Mouse (Mus musculus) embryonic facial prominence, embryonic 15.5 days (tissue): ENCODE results near the gene Auh. TPM values are rescaled to one million over a fixed set of nuclear protein-coding genes. Genes with fewer than 3 reads are reported as not detected.

Source experiments
- ATAC-seq: fragments of 200-750 bp; cut with Nextera tagmentation; 2 replicates; pipeline ENCODE4 v1.8.0; 2017; ENCODE audit warnings: low read depth, moderate TSS enrichment; ENCODE audit not compliant: insufficient number of reproducible peaks, low FRiP score, low TSS enrichment
- H3K27ac ChIP-seq: fragments of 300-500 bp; sonication (generic); replicated peaks from 2 replicates; pipeline ENCODE4 v1.5.1; 2015; ENCODE audit warnings: mild to moderate bottlenecking, inconsistent platforms
- H3K27me3 ChIP-seq: fragments of 300-500 bp; sonication (generic); 2 replicates; pipeline ENCODE4 v1.6.1; 2015; ENCODE audit warnings: inconsistent platforms
- H3K36me3 ChIP-seq: fragments of 300-500 bp; sonication (generic); 2 replicates; pipeline ENCODE4 v1.6.1; 2015; ENCODE audit warnings: mild to moderate bottlenecking, inconsistent platforms
- H3K4me1 ChIP-seq: fragments of 300-500 bp; sonication (generic); 2 replicates; pipeline ENCODE4 v1.6.1; 2015; ENCODE audit warnings: inconsistent platforms
- H3K4me2 ChIP-seq: fragments of 300-500 bp; sonication (generic); replicated peaks from 2 replicates; pipeline ENCODE4 v1.6.1; 2015; ENCODE audit warnings: mild to moderate bottlenecking, inconsistent platforms
- H3K4me3 ChIP-seq: fragments of 300-500 bp; sonication (generic); replicated peaks from 2 replicates; pipeline ENCODE4 v1.5.1; 2015; ENCODE audit warnings: mild to moderate bottlenecking, inconsistent platforms
- H3K9ac ChIP-seq: fragments of 300-500 bp; sonication (generic); 2 replicates; pipeline ENCODE4 v1.6.1; 2015; ENCODE audit warnings: inconsistent platforms
- H3K9me3 ChIP-seq: fragments of 300-500 bp; sonication (generic); replicated peaks from 2 replicates; pipeline ENCODE4 v1.6.1; 2016; ENCODE audit warnings: inconsistent platforms
- WGBS: fragments of 180-500 bp; shearing (Covaris S2); methylation state at CpG from one replicate; pipeline ENCODE4 v1.1.7; 2015; 5-methylcytosine and 5-hydroxymethylcytosine counted together
- polyA plus RNA-seq: library from polyadenylated mRNA; unstranded; fragments of >200 nt; fragmentation: Nextera tagmentation; extraction: Ambion mirVana; gene quantifications from 2 replicates; pipeline ENCODE4 v1.2.1, GENCODE M21; 2015

Auh gene
- polyA plus RNA-seq, result 46.5 and 48.2 TPM in 2 replicates

DNA sequence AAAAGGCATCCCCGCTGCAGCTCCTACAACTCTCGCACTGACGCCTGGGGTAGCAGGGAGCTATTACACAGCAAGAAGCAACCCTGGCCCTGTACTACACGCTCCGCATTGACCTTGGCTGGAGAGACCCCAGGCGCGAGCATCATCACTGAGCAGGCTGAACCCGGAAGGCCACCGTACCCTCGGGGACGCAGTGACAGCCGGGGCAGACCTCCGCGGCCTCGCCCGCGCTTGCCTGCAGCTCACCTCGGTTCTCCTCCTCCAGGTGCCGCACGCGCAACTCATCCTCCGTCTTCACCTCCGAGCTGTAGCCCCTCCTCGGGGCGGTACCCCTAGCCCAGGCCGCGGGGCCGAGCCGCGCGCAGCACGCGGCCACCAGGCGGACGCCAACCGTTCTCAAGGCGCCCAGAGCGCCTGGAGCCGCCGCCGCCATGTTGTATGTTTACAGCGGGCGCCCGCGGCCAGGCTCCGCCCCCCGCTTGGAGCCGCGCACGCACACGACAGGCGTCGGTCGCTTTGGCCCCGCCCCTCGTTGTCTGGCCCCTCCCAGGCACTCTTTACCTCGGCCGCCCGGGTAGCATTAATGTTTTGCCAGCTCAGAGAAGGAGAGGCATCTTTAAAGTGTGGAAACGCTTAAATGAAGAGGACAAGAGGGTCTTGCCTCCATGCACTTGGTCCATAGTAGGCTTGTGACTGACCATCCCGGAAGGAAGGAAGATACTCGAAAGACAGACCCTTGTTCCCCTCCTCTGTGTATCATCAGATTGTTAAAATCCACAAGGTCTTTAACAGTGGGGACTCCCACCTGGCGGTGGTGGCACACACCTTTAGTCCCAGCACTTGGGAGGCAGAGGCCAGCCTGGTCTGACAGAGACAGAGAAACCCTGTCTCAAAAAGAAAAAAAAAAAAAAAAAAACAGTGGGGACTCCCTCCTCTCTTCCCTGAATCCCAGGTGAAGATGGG is at the start of gene Auh:
Gene Auh (minus strand): TSS at position 473 of the 963 bp plus-strand sequence.
- H3K4me2 ChIP-seq, result peak within 1 kb of the TSS; percentile 58
- H3K4me1 ChIP-seq, result peaks cover 22% of the 10 kb centered on the region
- ATAC-seq, result peak; percentile 96
- H3K4me3 ChIP-seq, result peak within 1 kb of the TSS; percentile 91
- H3K27me3 ChIP-seq, result no peaks in the 10 kb centered on the region
- peak within 1 kb of the TSS; percentile 58 for H3K9ac ChIP-seq
- H3K36me3 ChIP-seq, result no peaks in the 10 kb centered on the region
- H3K9me3 ChIP-seq, result no peaks in the 10 kb centered on the region
- WGBS, result under 1% methylated on average over 63 of the region's 63 CpGs
- peak within 1 kb of the TSS; percentile 88 for H3K27ac ChIP-seq

DNA sequence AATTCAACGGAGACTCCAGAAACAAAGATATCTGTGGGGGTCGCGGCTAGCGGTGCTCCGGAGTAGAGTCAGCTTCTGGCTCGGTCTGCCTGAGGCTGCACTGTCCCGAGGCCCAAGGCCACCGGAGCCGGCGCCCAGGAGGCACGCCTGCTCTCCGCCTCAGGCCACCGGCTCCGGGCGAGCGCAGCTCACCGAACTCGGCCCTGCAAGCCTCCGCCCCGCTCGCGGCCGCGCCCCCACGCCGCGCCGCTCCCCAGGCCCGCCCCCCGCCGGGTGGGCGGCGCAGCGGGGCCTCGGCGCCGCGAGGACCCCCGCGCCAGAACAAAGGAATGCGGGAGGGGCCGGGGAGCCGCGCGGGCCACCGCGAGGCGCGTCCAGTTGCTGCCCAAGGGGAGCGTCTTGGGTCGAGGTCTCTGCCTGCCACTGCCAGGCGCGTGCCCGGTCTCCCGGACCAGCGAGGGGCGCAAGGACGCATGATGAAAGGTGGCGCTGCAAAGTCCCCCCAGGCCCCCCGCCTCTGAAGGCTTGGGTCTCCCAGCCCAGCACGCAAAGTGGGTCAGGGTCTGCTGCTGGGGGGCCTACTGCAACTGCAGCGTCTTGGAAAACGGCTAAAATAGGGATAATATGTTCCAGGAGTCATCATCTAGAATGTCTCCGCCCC is 49.0 kb upstream of the Auh start:
- Histone ChIP-seq H3K27me3 (no peaks in the 10 kb centered on the region), H3K4me1 (peaks cover 45% of the 10 kb centered on the region), H3K27ac (peak overlapping the region; percentile 86), H3K36me3 (no peaks in the 10 kb centered on the region), H3K4me2 (peak overlapping the region; percentile 94), H3K4me3 (peak overlapping the region; percentile 63), H3K9me3 (no peaks in the 10 kb centered on the region), H3K9ac (peak overlapping the region; percentile 53)
- ATAC-seq, result no peak; the same call in 1 of the 2 replicates
- WGBS, result under 1% methylated on average over 64 of the region's 64 CpGs

DNA sequence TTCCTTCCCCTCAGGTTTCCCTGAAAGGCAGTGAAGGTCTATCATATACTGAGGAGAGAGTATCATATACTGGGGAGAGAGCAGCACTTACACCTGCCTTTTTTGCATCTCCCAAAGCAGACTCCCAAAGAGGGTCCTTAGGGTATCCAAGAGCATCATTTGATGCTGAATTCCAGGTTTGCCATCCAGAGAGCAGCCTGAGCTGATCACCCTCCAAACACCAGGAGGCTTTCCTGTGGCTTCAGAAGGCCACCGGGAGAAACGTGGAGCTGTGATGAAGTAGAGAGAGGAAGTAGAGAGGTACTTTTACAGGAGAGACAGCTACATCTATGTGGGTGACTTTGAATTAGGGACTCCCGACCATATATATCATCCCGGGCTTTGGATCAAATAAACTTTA is 48.3 kb upstream of the Auh start:
- H3K4me3 ChIP-seq, result peak overlapping the region; percentile 63
- H3K36me3 ChIP-seq, result no peaks in the 10 kb centered on the region
- 0 out of 2 replicates have a peak overlapping the region, but pooled peaks have one; percentile 22 for H3K27ac ChIP-seq
- H3K4me2 ChIP-seq, result peak overlapping the region; percentile 94
- 17% methylated on average over 4 of the region's 4 CpGs for WGBS
- ATAC-seq, result no peak
- peak overlapping the region; percentile 53; the same call in 1 of the 2 replicates for H3K9ac ChIP-seq
- H3K27me3 ChIP-seq, result no peaks in the 10 kb centered on the region
- H3K4me1 ChIP-seq, result peaks cover 45% of the 10 kb centered on the region
- H3K9me3 ChIP-seq, result no peaks in the 10 kb centered on the region

GRCm38 (mm10) chr13:52977221-52977609 is 47.7 kb upstream of the Auh start:
- Histone ChIP-seq H3K27ac (no peak overlapping the region), H3K9me3 (no peaks in the 10 kb centered on the region), H3K9ac (no peak overlapping the region), H3K4me3 (peak overlapping the region; percentile 63; the same call in 1 of the 2 replicates), H3K4me2 (peak overlapping the region; percentile 94), H3K4me1 (peaks cover 43% of the 10 kb centered on the region), H3K27me3 (no peaks in the 10 kb centered on the region), H3K36me3 (no peaks in the 10 kb centered on the region)
- no peak for ATAC-seq
- WGBS, result 72% methylated on average over 9 of the region's 9 CpGs

DNA sequence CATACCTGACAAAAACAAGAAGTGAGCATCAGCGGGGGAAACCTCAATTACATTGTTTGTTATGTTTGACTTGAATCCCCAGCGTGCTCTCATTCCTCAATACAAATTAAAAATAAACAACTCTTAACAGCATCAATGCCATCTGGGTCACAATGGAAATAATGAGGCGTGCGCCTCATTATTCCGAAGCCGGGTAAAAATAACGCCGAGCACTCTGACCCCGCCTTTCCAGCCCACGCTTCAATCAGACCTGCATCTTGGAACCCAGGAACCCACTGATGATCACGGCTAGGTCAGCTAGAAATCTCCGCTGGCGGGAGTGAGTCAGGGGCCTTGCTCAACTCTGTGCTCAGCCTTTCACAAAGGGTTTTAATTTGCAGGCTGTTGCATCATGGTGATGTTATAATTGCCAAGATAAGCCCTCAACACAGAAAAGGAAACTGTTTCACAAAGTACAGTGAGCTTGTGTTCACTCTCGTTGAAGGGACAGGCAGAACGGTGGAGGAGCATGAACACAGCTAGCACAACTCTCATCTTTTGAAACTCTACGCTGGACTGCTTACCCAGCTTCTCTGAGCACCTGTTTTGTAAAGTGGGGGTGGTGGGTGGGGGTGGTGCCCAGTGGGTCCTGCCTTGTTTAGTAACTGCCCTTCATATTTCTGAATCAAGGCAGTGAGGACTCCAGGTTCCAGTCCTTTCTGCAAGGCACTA is 47.2 kb upstream of the Auh start:
- WGBS, result 26% methylated on average over 16 of the region's 16 CpGs
- H3K27ac ChIP-seq, result no peak overlapping the region
- H3K9ac ChIP-seq, result no peak overlapping the region

GRCm38 (mm10) chr13:52976130-52976509 is 46.6 kb upstream of the Auh start:
- no peaks in the 10 kb centered on the region for H3K27me3 ChIP-seq
- H3K4me3 ChIP-seq, result no peak overlapping the region
- H3K4me2 ChIP-seq, result peak overlapping the region; percentile 94; the same call in 1 of the 2 replicates
- H3K36me3 ChIP-seq, result no peaks in the 10 kb centered on the region
- peaks cover 33% of the 10 kb centered on the region for H3K4me1 ChIP-seq
- no peaks in the 10 kb centered on the region for H3K9me3 ChIP-seq
- WGBS, result 18% methylated on average over 8 of the region's 8 CpGs
- no peak for ATAC-seq
- no peak overlapping the region for H3K27ac ChIP-seq
- no peak overlapping the region for H3K9ac ChIP-seq

More for the DNA sequence above, 47.2 kb upstream of the Auh start:
- Histone ChIP-seq H3K4me1 (peaks cover 38% of the 10 kb centered on the region), H3K27me3 (no peaks in the 10 kb centered on the region), H3K9me3 (no peaks in the 10 kb centered on the region), H3K4me2 (peak overlapping the region; percentile 94), H3K4me3 (0 out of 2 replicates have a peak overlapping the region, but pooled peaks have one; percentile 7), H3K36me3 (no peaks in the 10 kb centered on the region)
- ATAC-seq, result no peak

DNA sequence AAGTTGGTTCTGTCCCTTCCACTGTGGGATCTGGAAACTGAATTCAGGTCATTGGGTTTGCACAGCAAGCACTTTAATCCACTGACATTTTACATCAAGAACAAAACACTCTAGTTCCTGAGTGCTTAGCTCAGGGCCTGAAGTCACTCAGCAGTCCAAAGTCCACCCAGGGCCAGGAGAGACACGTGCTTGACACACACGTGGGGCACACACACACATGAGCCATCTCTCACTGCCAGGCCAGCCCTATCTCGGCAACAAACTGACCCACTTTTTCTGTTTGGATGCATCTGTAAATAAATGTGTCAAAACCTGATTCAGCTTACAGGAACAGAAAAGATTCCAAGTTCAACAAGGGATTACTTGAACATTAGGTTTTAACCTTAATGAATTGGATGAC is 45.2 kb upstream of the Auh start:
- no peaks in the 10 kb centered on the region for H3K27me3 ChIP-seq
- H3K27ac ChIP-seq, result no peak overlapping the region
- H3K9me3 ChIP-seq, result no peaks in the 10 kb centered on the region
- peaks cover 33% of the 10 kb centered on the region for H3K4me1 ChIP-seq
- H3K36me3 ChIP-seq, result no peaks in the 10 kb centered on the region
- 75% methylated on average over 3 of the region's 3 CpGs for WGBS
- H3K4me3 ChIP-seq, result no peak overlapping the region
- no peak overlapping the region for H3K9ac ChIP-seq
- no peak overlapping the region for H3K4me2 ChIP-seq
- no peak for ATAC-seq

GRCm38 (mm10) chr13:52973427-52973826 is 43.9 kb upstream of the Auh start:
- Histone ChIP-seq H3K36me3 (peaks cover 5% of the 10 kb centered on the region), H3K4me1 (peaks cover 31% of the 10 kb centered on the region), H3K4me3 (no peak overlapping the region), H3K4me2 (no peak overlapping the region), H3K27me3 (no peaks in the 10 kb centered on the region), H3K9ac (no peak overlapping the region), H3K9me3 (no peaks in the 10 kb centered on the region), H3K27ac (no peak overlapping the region)
- 93% methylated on average over 10 of the region's 10 CpGs for WGBS
- no peak for ATAC-seq

DNA sequence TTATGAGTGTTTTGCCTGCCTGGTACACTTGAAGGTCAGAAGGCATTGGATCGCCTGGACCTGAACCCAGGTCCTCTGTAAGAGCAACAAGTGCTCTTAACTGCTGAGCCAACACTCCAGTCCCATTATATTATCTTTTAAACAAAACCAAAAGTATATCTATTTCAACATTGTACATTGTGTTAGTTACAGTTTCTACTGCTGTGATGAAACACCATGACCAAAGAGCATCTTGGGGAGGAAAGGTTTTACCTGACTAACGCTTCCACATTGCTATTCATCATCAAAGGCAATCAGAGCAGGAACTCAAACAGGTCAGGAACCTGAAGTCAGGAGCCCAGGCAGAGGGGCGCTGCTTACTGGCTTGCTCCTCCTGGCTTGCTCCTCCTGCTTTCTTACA is 43.1 kb upstream of the Auh start:
- Histone ChIP-seq H3K27ac (no peak overlapping the region), H3K4me1 (peaks cover 24% of the 10 kb centered on the region), H3K9ac (no peak overlapping the region), H3K4me3 (no peak overlapping the region), H3K9me3 (no peaks in the 10 kb centered on the region), H3K4me2 (no peak overlapping the region), H3K36me3 (peaks cover 13% of the 10 kb centered on the region), H3K27me3 (no peaks in the 10 kb centered on the region)
- WGBS, result 90% methylated on average over 3 of the region's 3 CpGs
- no peak for ATAC-seq

- Histone ChIP-seq H3K4me2 (no peak overlapping the region), H3K9me3 (no peaks in the 10 kb centered on the region), H3K27me3 (no peaks in the 10 kb centered on the region), H3K27ac (no peak overlapping the region), H3K4me3 (no peak overlapping the region), H3K4me1 (peaks cover 6% of the 10 kb centered on the region), H3K36me3 (peaks cover 28% of the 10 kb centered on the region), H3K9ac (no peak overlapping the region)
- ATAC-seq, result no peak
- 72% methylated on average over 6 of the region's 6 CpGs for WGBS
Measured at GRCm38 (mm10) chr13:52970876-52971275, 41.4 kb upstream of the Auh start.

- Histone ChIP-seq H3K4me2 (no peak overlapping the region), H3K27me3 (no peaks in the 10 kb centered on the region), H3K36me3 (peaks cover 34% of the 10 kb centered on the region), H3K4me1 (no peaks in the 10 kb centered on the region), H3K9ac (no peak overlapping the region), H3K9me3 (no peaks in the 10 kb centered on the region), H3K27ac (no peak overlapping the region), H3K4me3 (no peak overlapping the region)
- WGBS, result 89% methylated on average over 4 of the region's 4 CpGs
- ATAC-seq, result no peak
Measured at GRCm38 (mm10) chr13:52962922-52963321, 33.4 kb upstream of the Auh start.
